Mouse (Mus musculus) liver, embryonic 11.5 days (tissue): ENCODE measurements around the gene Tmem230. TPM values are rescaled to one million over a fixed set of nuclear protein-coding genes. Genes with fewer than 3 reads are reported as not detected.

Source experiments
- ATAC-seq: fragments of 200-750 bp; cut with Nextera tagmentation; replicated peaks from 2 replicates; pipeline ENCODE4 v1.8.0; 2017; ENCODE audit warnings: moderate number of reproducible peaks, mild to moderate bottlenecking, moderate TSS enrichment, moderate library complexity; ENCODE audit not compliant: low FRiP score
- DNase-seq: peaks from one replicate; pipeline ENCODE4 v3.0.0-alpha.2; 2017; ENCODE audit warnings: low spot score
- H3K27ac ChIP-seq: fragments of 300-500 bp; sonication (generic); 2 replicates; pipeline ENCODE4 v1.5.1; 2014; ENCODE audit warnings: mild to moderate bottlenecking, low read depth, low read length, control low read depth
- H3K27me3 ChIP-seq: fragments of 300-500 bp; sonication (generic); replicated peaks from 2 replicates; pipeline ENCODE4 v1.6.1; 2014; ENCODE audit warnings: low read length, mixed read lengths; ENCODE audit not compliant: control insufficient read depth, insufficient read depth
- H3K36me3 ChIP-seq: fragments of 300-500 bp; sonication (generic); 2 replicates; pipeline ENCODE4 v1.6.1; 2014; ENCODE audit warnings: mild to moderate bottlenecking, low read length, moderate library complexity, mixed read lengths; ENCODE audit not compliant: control insufficient read depth, insufficient read depth
- H3K4me1 ChIP-seq: fragments of 300-500 bp; sonication (generic); replicated peaks from 2 replicates; pipeline ENCODE4 v1.6.1; 2014; ENCODE audit warnings: low read length, mixed read lengths; ENCODE audit not compliant: control insufficient read depth, insufficient read depth
- H3K4me2 ChIP-seq: fragments of 300-500 bp; sonication (generic); 2 replicates; pipeline ENCODE4 v1.6.1; 2014; ENCODE audit warnings: mild to moderate bottlenecking, control low read depth, moderate library complexity
- H3K4me3 ChIP-seq: fragments of 300-500 bp; sonication (generic); 2 replicates; pipeline ENCODE4 v1.5.1; 2014; ENCODE audit warnings: low read depth, low read length, control low read depth
- H3K9ac ChIP-seq: fragments of 300-500 bp; sonication (generic); 2 replicates; pipeline ENCODE4 v1.6.1; 2014; ENCODE audit warnings: low read depth, low read length, control low read depth
- H3K9me3 ChIP-seq: fragments of 300-500 bp; sonication (generic); 2 replicates; pipeline ENCODE4 v1.6.1; 2016; ENCODE audit warnings: low read length, inconsistent platforms, mixed read lengths; ENCODE audit not compliant: control insufficient read depth
- WGBS: fragments of 180-500 bp; shearing (Covaris S2); extraction: QIAGEN DNeasy Blood & Tissue Kit; methylation state at CpG from one replicate; pipeline ENCODE4 v1.1.7; 2014; 5-methylcytosine and 5-hydroxymethylcytosine counted together
- polyA plus RNA-seq: library from polyadenylated mRNA; unstranded; fragments of >200 nt; fragmentation: Nextera tagmentation; extraction: Ambion mirVana; gene quantifications from 2 replicates; pipeline ENCODE4 v1.2.1, GENCODE M21; 2014

The Tmem230 gene
- polyA plus RNA-seq, 1 experiment from 2014 or later: 37.9 TPM

DNA sequence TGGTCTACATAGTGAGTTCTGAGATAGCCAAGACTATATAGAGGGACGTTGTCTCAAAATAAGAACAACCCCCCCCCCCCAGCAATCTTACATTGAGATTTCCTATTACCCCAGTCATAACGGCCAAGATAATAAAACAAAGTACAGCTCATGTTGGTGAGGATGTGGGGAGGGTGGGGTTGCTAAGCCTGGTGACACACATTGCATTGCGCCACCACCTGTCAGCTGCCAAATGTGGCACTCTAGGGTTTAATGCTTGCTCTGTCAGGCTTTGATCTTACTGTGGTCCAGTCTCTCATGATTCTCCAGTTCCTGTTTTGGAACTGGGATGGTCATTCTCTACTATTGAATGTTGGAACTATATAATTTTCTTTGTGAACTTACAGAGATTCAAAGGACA is 43.8 kb downstream of the Tmem230 start:
- H3K9me3 ChIP-seq: no peaks in the 10 kb centered on the region
- H3K4me2 ChIP-seq: no peak overlapping the region
- ATAC-seq (no peak), DNase-seq (no peak)
- no peaks in the 10 kb centered on the region for H3K4me1 ChIP-seq
- 70% methylated on average over 3 of the region's 3 CpGs for WGBS
- H3K9ac ChIP-seq: no peak overlapping the region
- H3K36me3 ChIP-seq: no peaks in the 10 kb centered on the region
- no peaks in the 10 kb centered on the region for H3K27me3 ChIP-seq
- H3K4me3 ChIP-seq: no peak overlapping the region
- no peak overlapping the region for H3K27ac ChIP-seq

DNA sequence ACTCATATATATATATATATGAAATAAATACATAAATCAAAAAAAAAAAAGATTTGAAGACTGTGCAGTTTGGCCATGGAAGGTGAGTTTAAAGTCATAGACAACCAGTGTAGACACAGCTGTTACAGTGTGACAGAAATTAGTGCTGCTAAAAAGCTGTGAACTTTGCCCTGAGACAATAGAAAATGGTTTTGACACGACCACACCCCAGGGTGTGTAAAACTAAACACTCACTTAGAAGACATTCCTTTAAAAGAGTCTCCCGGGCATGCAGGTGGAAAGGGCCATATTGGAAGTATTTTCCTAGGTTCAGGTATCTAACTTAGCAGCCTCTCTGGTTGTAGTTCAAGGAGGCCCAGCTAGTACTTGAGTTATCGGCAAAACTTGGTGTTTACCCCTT is 44.4 kb downstream of the Tmem230 start:
- 71% methylated on average over 3 of the region's 3 CpGs for WGBS
- H3K9ac ChIP-seq: no peak overlapping the region
- H3K9me3 ChIP-seq: no peaks in the 10 kb centered on the region
- H3K4me3 ChIP-seq: no peak overlapping the region
- DNase-seq: no peak
- no peaks in the 10 kb centered on the region for H3K36me3 ChIP-seq
- H3K4me2 ChIP-seq: no peak overlapping the region
- ATAC-seq: no peak
- H3K4me1 ChIP-seq: no peaks in the 10 kb centered on the region
- no peaks in the 10 kb centered on the region for H3K27me3 ChIP-seq
- H3K27ac ChIP-seq: no peak overlapping the region

DNA sequence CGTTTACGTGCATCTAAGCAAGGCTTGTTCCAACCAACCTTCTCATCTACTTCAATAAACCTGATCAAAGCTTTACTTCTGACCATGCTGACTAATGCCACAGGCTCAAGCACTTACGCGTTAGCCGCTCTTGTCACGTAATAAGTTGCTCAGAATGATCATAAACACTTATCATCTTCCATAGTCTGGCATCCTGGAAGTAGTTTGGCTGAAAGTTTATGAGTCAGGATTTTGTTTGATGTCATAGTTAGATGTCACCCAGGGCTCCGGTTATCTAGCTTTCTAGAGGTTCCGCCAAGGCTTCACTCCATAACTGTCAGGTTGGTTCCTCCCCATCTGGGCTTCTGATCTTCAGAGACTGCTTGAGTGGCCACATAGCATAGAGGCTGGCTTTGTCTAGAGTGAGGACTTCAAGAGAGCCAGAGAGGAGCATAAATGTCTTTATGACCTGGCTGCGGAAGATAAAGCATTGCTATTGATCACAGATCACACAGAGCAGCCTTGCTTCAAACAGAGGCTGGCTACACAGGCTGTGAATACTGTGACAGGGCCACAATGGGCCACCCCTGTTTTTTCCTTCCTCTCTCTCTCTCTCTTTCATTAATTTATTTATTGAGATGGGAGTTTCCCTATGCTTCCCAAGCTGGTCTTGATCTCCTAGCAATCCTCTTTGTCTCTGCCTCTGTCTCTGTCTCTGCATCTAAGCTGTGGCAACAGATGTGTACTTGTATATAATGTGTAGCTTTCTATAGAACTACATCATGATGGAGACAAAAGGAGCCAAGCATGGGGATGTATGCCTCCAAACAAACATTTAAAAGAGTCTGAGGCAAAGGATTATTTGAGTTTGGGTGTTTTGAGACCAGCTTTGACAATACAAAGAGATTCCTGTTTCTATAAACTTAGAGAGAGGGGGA is 49.3 kb downstream of the Tmem230 start:
- WGBS: 74% methylated on average over 9 of the region's 9 CpGs
- no peak for ATAC-seq
- H3K27ac ChIP-seq: no peak overlapping the region
- DNase-seq: no peak
- no peaks in the 10 kb centered on the region for H3K9me3 ChIP-seq
- no peaks in the 10 kb centered on the region for H3K27me3 ChIP-seq
- no peaks in the 10 kb centered on the region for H3K36me3 ChIP-seq
- H3K9ac ChIP-seq: no peak overlapping the region
- H3K4me1 ChIP-seq: no peaks in the 10 kb centered on the region
- H3K4me2 ChIP-seq: no peak overlapping the region
- H3K4me3 ChIP-seq: no peak overlapping the region

DNA sequence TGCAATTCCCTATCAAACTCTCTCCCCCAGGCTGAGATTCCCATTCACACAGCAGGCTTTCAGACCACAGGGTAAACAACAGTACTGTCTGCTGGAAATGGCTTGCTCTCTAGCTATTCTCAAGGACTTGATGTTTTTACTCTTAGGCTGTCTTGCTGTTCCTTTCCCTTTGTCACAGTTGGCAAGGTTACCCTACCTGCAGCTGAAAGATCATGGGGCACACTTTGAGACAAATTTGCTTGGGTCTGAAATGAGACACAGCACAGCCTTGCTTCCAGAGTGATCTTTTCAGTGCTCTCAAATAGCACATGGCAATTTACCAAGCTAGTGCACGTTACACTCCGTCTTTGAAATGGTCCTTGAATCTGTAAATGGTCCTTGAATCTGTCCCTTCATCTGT is 52.0 kb downstream of the Tmem230 start:
- Histone ChIP-seq H3K27me3 (no peaks in the 10 kb centered on the region), H3K36me3 (no peaks in the 10 kb centered on the region), H3K27ac (no peak overlapping the region), H3K4me3 (no peak overlapping the region), H3K4me2 (no peak overlapping the region), H3K4me1 (no peaks in the 10 kb centered on the region), H3K9ac (no peak overlapping the region), H3K9me3 (no peaks in the 10 kb centered on the region)
- no peak for ATAC-seq
- no peak for DNase-seq
- 81% methylated on average over 2 of the region's 2 CpGs for WGBS

DNA sequence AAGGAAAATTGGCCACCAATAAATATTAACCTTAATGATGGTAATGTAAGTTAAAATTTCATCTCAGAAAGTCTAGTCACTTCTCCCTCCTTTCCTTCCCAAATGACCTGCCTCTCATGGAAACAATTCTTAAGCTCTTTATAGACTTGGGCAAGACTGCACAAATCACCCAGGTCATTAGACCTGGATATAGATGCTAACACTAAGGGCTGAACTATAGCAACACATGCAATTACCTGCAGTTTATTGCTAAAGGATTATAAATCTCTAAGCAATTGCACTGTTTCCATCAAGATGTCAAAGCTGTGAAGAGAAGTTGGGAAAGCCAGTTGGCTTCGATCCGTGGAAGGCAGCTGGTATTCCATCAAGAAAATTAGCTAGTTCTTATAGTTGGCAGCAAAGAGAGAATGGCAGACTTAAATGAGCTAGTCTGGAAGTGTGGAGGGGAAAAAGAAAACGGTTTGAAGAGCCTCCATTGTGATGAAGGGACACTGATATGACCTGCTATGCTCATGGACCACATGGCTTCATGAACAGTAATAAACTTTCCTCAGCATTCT is 56.9 kb downstream of the Tmem230 start:
- H3K9ac ChIP-seq: no peak overlapping the region
- H3K36me3 ChIP-seq: no peaks in the 10 kb centered on the region
- ATAC-seq (no peak), DNase-seq (no peak)
- no peaks in the 10 kb centered on the region for H3K9me3 ChIP-seq
- no peak overlapping the region for H3K27ac ChIP-seq
- no peak overlapping the region for H3K4me3 ChIP-seq
- no peaks in the 10 kb centered on the region for H3K4me1 ChIP-seq
- 78% methylated on average over 3 of the region's 3 CpGs for WGBS
- no peaks in the 10 kb centered on the region for H3K27me3 ChIP-seq
- H3K4me2 ChIP-seq: no peak overlapping the region

Other genes starting within 250 kb of the Tmem230 start
- gene Rassf2, start 217.5 kb downstream of the Tmem230 start, polyA plus RNA-seq: 4.9 and 6.2 TPM in 2 replicates
- gene Slc23a2, start 102.7 kb downstream of the Tmem230 start, polyA plus RNA-seq: 7.2 and 7.9 TPM in 2 replicates
- 415 and 419 TPM in 2 replicates for gene Pcna, start 5.5 kb upstream of the Tmem230 start, polyA plus RNA-seq
- gene Cds2, start 15.3 kb upstream of the Tmem230 start, polyA plus RNA-seq: 12.9 and 19.0 TPM in 2 replicates
- gene Prokr2, start 137.6 kb upstream of the Tmem230 start, polyA plus RNA-seq: 2.6 and 3.2 TPM in 2 replicates